Comparison of ENCODE assay signal across 11 mouse cellular contexts in the genomic region with DNA sequence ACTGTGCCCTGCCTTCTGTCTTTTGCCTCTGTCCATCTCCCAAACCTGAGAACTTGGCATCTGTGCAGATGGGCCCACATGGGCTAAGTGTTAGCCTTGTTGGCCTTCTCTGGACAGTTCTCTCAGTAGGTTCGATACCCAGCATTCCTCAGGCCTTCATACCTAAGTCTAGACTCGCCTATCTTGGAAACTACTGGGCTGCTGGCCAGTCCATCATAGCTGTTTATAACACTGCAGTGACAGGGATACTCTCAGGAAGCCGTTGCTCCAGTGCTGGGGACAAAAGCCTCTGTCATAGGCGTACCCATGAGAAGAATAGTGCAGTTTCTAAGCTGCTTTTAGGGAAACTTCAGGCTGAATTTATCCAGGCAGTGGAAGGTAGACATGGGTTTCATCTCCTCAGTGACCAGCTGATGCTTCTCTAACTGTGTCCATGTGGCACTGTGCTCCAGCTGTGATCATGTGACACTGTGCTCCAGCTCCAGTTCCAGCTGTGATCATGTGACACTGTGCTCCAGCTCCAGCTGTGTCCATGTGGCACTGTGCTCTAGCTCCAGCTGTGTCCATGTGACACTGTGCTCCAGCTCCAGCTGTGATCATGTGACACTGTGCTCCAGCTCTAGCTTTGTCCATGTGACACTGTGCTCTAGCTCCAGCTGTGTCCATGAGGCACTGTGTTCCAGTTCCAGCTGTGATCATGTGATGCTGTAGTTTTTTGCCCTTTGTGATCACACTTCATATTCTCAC.
A peak's percentile ranks its signal among the peaks of the same experiment; 100 is the strongest.
DNase-seq lines count a peak whose midpoint lies in the region; ATAC-seq lines count a peak whose summit lies in the region.
"Had no signal": no experiment of that assay in that cellular context is flagged by ENCODE, and none has a peak within 500 bp of the region (broad histone marks: within the 10 kb centered on the region; RNA-seq: fewer than 3 reads in every experiment).

No protein-coding gene starts in this region.

- H3K4me2 ChIP-seq in hindbrain, embryonic 11.5 days (replicated peaks; ENCODE audit: low read depth, low read length) = no peak overlapping the region
- H3K4me2 ChIP-seq in hindbrain, embryonic 13.5 days = no peak overlapping the region
- H3K4me2 ChIP-seq in intestine, embryonic 15.5 days (replicated peaks) = no peak overlapping the region

- no peak overlapping the region for H3K4me3 ChIP-seq in hindbrain, embryonic 11.5 days (ENCODE audit: low read depth, low read length)
- H3K4me3 ChIP-seq in hindbrain, embryonic 13.5 days = no peak overlapping the region
- no peak overlapping the region for H3K4me3 ChIP-seq in intestine, embryonic 15.5 days (replicated peaks)
- H3K4me3 ChIP-seq: erythroblast, embryonic 14.5 days had no signal

- no peaks in the 10 kb centered on the region for H3K4me1 ChIP-seq in hindbrain, embryonic 11.5 days (replicated peaks; ENCODE audit: control insufficient read depth, insufficient read depth, low read length)
- peaks cover 46% of the 10 kb centered on the region for H3K4me1 ChIP-seq in hindbrain, embryonic 13.5 days (replicated peaks)
- peaks cover 36% of the 10 kb centered on the region for H3K4me1 ChIP-seq in intestine, embryonic 15.5 days (replicated peaks)

- no peak for DNase-seq in hindbrain, embryonic 11.5 days (ENCODE audit: low spot score)
- DNase-seq in 3T3-L1 (ENCODE audit: low read depth, low spot score) = peak; percentile 67
- DNase-seq in adipocyte (ENCODE audit: low spot score) = peak; percentile 72
- DNase-seq in right cerebral cortex, postnatal 36 days (ENCODE audit: low spot score in 2 of 2) = no peak
- DNase-seq in ovary, postnatal 14 days (ENCODE audit: low spot score) = no peak
- DNase-seq: kidney, adult 8-10 months had no signal

- 80% methylated on average over 4 of the region's 4 CpGs for WGBS in hindbrain, embryonic 11.5 days
- WGBS in hindbrain, embryonic 13.5 days = 71% methylated on average over 4 of the region's 4 CpGs
- 58% methylated on average over 4 of the region's 4 CpGs for WGBS in intestine, embryonic 15.5 days

- no peaks in the 10 kb centered on the region for H3K9me3 ChIP-seq in hindbrain, embryonic 11.5 days (ENCODE audit: control insufficient read depth, low read length)
- H3K9me3 ChIP-seq in hindbrain, embryonic 13.5 days = no peaks in the 10 kb centered on the region
- H3K9me3 ChIP-seq in intestine, embryonic 15.5 days = no peaks in the 10 kb centered on the region

- no peak overlapping the region for H3K27ac ChIP-seq in hindbrain, embryonic 11.5 days (ENCODE audit: low read depth, low read length)
- H3K27ac ChIP-seq in hindbrain, embryonic 13.5 days = no peak overlapping the region
- no peak overlapping the region for H3K27ac ChIP-seq in intestine, embryonic 15.5 days
- H3K27ac ChIP-seq: liver, embryonic 14.5 days had no signal

- H3K9ac ChIP-seq in hindbrain, embryonic 11.5 days (ENCODE audit: low read depth, low read length) = no peak overlapping the region
- no peak overlapping the region for H3K9ac ChIP-seq in hindbrain, embryonic 13.5 days
- H3K9ac ChIP-seq in intestine, embryonic 15.5 days = no peak overlapping the region
- H3K9ac ChIP-seq: liver, embryonic 14.5 days had no signal

- H3K36me3 ChIP-seq in hindbrain, embryonic 11.5 days (ENCODE audit: control insufficient read depth, insufficient read depth, low read length) = no peaks in the 10 kb centered on the region
- no peaks in the 10 kb centered on the region for H3K36me3 ChIP-seq in hindbrain, embryonic 13.5 days
- H3K36me3 ChIP-seq in intestine, embryonic 15.5 days = no peaks in the 10 kb centered on the region

- H3K27me3 ChIP-seq in hindbrain, embryonic 11.5 days (ENCODE audit: control insufficient read depth, insufficient read depth, low read length) = no peaks in the 10 kb centered on the region
- no peaks in the 10 kb centered on the region for H3K27me3 ChIP-seq in hindbrain, embryonic 13.5 days
- no peaks in the 10 kb centered on the region for H3K27me3 ChIP-seq in intestine, embryonic 15.5 days (replicated peaks)

- ATAC-seq in hindbrain, embryonic 11.5 days (ENCODE audit: low FRiP score) = 0 out of 2 replicates have a peak, but pooled peaks have one; percentile 27
- no peak for ATAC-seq in hindbrain, embryonic 13.5 days (ENCODE audit: low FRiP score)
- peak; percentile 20; the same call in 1 of the 2 replicates for ATAC-seq in intestine, embryonic 15.5 days
- no peak for ATAC-seq in cerebellum, adult (ENCODE audit: insufficient number of reproducible peaks, low FRiP score, low TSS enrichment)

Comparison
In these comparisons a context has a peak if more than half of its experiments do, and no peak if none do; other contexts are left out.
1. ATAC-seq: peak in hindbrain, embryonic 11.5 days (single experiment) and intestine, embryonic 15.5 days (single experiment); none in hindbrain, embryonic 13.5 days (single experiment) and cerebellum, adult (single experiment).
2. DNase-seq: peak in 3T3-L1 (single experiment) and adipocyte (single experiment); none in hindbrain, embryonic 11.5 days (single experiment), right cerebral cortex, postnatal 36 days (0 of 2) and ovary, postnatal 14 days (single experiment).